ENCODE assay signal across 15 mouse cellular contexts in genomic region chr2:105910611-105911010, GRCm38 (mm10). TPM values are rescaled to one million over a fixed set of nuclear protein-coding genes. Genes with fewer than 3 reads are reported as not detected.
DNase-seq lines count a peak whose midpoint lies in the region; ATAC-seq and TF ChIP-seq lines count a peak whose summit lies in the region.
"Had no signal": no experiment of that assay in that cellular context is flagged by ENCODE, and none has a peak within 500 bp of the region (broad histone marks: within the 10 kb centered on the region; RNA-seq: fewer than 3 reads in every experiment).

No protein-coding gene starts in this region.

- ATAC-seq in midbrain, embryonic 14.5 days (ENCODE audit: low FRiP score, low TSS enrichment): peak; percentile 38; the same call in 1 of the 2 replicates
- ATAC-seq in midbrain, embryonic 16.5 days: no peak
- ATAC-seq in limb, embryonic 13.5 days (ENCODE audit: low FRiP score, low read depth): 0 out of 2 replicates have a peak, but pooled peaks have one; percentile 11
- ATAC-seq in stomach, postnatal 0 days (ENCODE audit: low FRiP score, low TSS enrichment): 0 out of 2 replicates have a peak, but pooled peaks have one; percentile 26

- H3K9ac ChIP-seq in midbrain, embryonic 14.5 days (replicated peaks; ENCODE audit: low read length): no peak overlapping the region
- no peak overlapping the region for H3K9ac ChIP-seq in midbrain, embryonic 16.5 days (ENCODE audit: low read depth, low read length)
- no peak overlapping the region for H3K9ac ChIP-seq in limb, embryonic 13.5 days
- H3K9ac ChIP-seq in stomach, postnatal 0 days (ENCODE audit: low read length): no peak overlapping the region
- H3K9ac ChIP-seq: heart, embryonic 12.5 days had no signal

- peaks cover 3% of the 10 kb centered on the region; the same call in 1 of the 2 replicates for H3K36me3 ChIP-seq in midbrain, embryonic 14.5 days (ENCODE audit: control insufficient read depth, insufficient read depth, low read length)
- H3K36me3 ChIP-seq in midbrain, embryonic 16.5 days (ENCODE audit: control insufficient read depth, insufficient read depth, low read length): no peaks in the 10 kb centered on the region; the same call in 1 of the 2 replicates
- H3K36me3 ChIP-seq in limb, embryonic 13.5 days: peaks cover 11% of the 10 kb centered on the region
- H3K36me3 ChIP-seq in stomach, postnatal 0 days (ENCODE audit: control insufficient read depth, insufficient read depth, low read length): peaks cover 5% of the 10 kb centered on the region; the same call in 1 of the 2 replicates

- no peak for TF ChIP-seq EP300 in stomach, postnatal 0 days (optimal IDR thresholded peaks at IDR 0.05)

- 0 out of 2 replicates have a peak, but pooled peaks cover 2% of the 10 kb centered on the region for H3K4me1 ChIP-seq in midbrain, embryonic 14.5 days (ENCODE audit: control insufficient read depth, insufficient read depth, low read length)
- no peaks in the 10 kb centered on the region for H3K4me1 ChIP-seq in midbrain, embryonic 16.5 days (ENCODE audit: control insufficient read depth, insufficient read depth, low read length)
- H3K4me1 ChIP-seq in limb, embryonic 13.5 days: peaks cover 2% of the 10 kb centered on the region; the same call in 1 of the 2 replicates
- H3K4me1 ChIP-seq in stomach, postnatal 0 days (replicated peaks; ENCODE audit: control insufficient read depth, insufficient read depth): no peaks in the 10 kb centered on the region
- H3K4me1 ChIP-seq: heart, embryonic 12.5 days had no signal

- peak; percentile 35 for DNase-seq in gastrocnemius, adult 2 months
- no peak for DNase-seq in gastrocnemius, postnatal 36 days
- DNase-seq in midbrain, embryonic 14.5 days: no peak
- DNase-seq in stomach, postnatal 0 days (ENCODE audit: low spot score): no peak
- no peak for DNase-seq in urinary bladder, postnatal 10 days (ENCODE audit: low spot score)
- no peak for DNase-seq in layer of hippocampus, adult 11-12 months (ENCODE audit: low spot score)
- DNase-seq: adrenal gland, adult 8-10 months; cerebellum, postnatal 10 days; lung, adult 18-20 months; right cerebral cortex, postnatal 25 days; thymus, adult 18-20 months had no signal

- no peak for TF ChIP-seq CTCF in gastrocnemius, adult 2 months (IDR thresholded peaks at IDR 0.05)
- no peak for TF ChIP-seq CTCF in stomach, postnatal 0 days (IDR thresholded peaks at IDR 0.05; ENCODE audit: low read depth)

- intact Hi-C loops in gastrocnemius, adult 2 months (cut with DNase I): no loop called here
- intact Hi-C loops in gastrocnemius, postnatal 36 days (cut with DNase I): no loop called here

- peaks cover 9% of the 10 kb centered on the region; the same call in 1 of the 2 replicates for H3K27me3 ChIP-seq in midbrain, embryonic 14.5 days (ENCODE audit: control insufficient read depth, insufficient read depth, low read length)
- peaks cover 3% of the 10 kb centered on the region for H3K27me3 ChIP-seq in midbrain, embryonic 16.5 days (ENCODE audit: control insufficient read depth, insufficient read depth, low read depth, low read length)
- no peaks in the 10 kb centered on the region for H3K27me3 ChIP-seq in limb, embryonic 13.5 days
- H3K27me3 ChIP-seq in stomach, postnatal 0 days (ENCODE audit: control insufficient read depth, insufficient read depth, low read length): no peaks in the 10 kb centered on the region
- H3K27me3 ChIP-seq: heart, embryonic 12.5 days had no signal

- no peaks in the 10 kb centered on the region for H3K9me3 ChIP-seq in midbrain, embryonic 14.5 days (ENCODE audit: control insufficient read depth, low read length)
- no peaks in the 10 kb centered on the region for H3K9me3 ChIP-seq in midbrain, embryonic 16.5 days (replicated peaks; ENCODE audit: control insufficient read depth, low read length, poor library complexity, severe bottlenecking)
- H3K9me3 ChIP-seq in limb, embryonic 13.5 days: no peaks in the 10 kb centered on the region
- H3K9me3 ChIP-seq in stomach, postnatal 0 days (ENCODE audit: control insufficient read depth, low read length): no peaks in the 10 kb centered on the region
- H3K9me3 ChIP-seq: heart, embryonic 12.5 days had no signal

- H3K4me2 ChIP-seq in midbrain, embryonic 14.5 days (ENCODE audit: low read length): no peak overlapping the region
- no peak overlapping the region for H3K4me2 ChIP-seq in midbrain, embryonic 16.5 days (ENCODE audit: low read length)
- H3K4me2 ChIP-seq in limb, embryonic 13.5 days (replicated peaks): no peak overlapping the region
- no peak overlapping the region for H3K4me2 ChIP-seq in stomach, postnatal 0 days (replicated peaks; ENCODE audit: low read depth)
- H3K4me2 ChIP-seq: heart, embryonic 12.5 days had no signal

- WGBS in midbrain, embryonic 14.5 days: 89% methylated on average over 3 of the region's 3 CpGs
- WGBS in midbrain, embryonic 16.5 days: 93% methylated on average over 3 of the region's 3 CpGs
- 92% methylated on average over 3 of the region's 3 CpGs for WGBS in limb, embryonic 13.5 days
- WGBS in stomach, postnatal 0 days: 88% methylated on average over 3 of the region's 3 CpGs

- no peak overlapping the region for H3K4me3 ChIP-seq in gastrocnemius, adult 2 months
- H3K4me3 ChIP-seq in midbrain, embryonic 14.5 days (replicated peaks; ENCODE audit: low read depth, low read length): no peak overlapping the region
- H3K4me3 ChIP-seq in midbrain, embryonic 16.5 days (ENCODE audit: low read depth, low read length): no peak overlapping the region
- H3K4me3 ChIP-seq in limb, embryonic 13.5 days: no peak overlapping the region
- no peak overlapping the region for H3K4me3 ChIP-seq in stomach, postnatal 0 days (ENCODE audit: low read depth, low read length)
- H3K4me3 ChIP-seq: heart, embryonic 12.5 days; left cerebral cortex, adult 2 months had no signal

- no peak overlapping the region for H3K27ac ChIP-seq in gastrocnemius, adult 2 months
- H3K27ac ChIP-seq in midbrain, embryonic 14.5 days (replicated peaks; ENCODE audit: low read depth, low read length): no peak overlapping the region
- no peak overlapping the region for H3K27ac ChIP-seq in midbrain, embryonic 16.5 days (ENCODE audit: low read length)
- H3K27ac ChIP-seq in limb, embryonic 13.5 days: no peak overlapping the region
- H3K27ac ChIP-seq in stomach, postnatal 0 days (replicated peaks): no peak overlapping the region
- H3K27ac ChIP-seq: left cerebral cortex, adult 2 months had no signal

RNA-seq across cellular contexts. Expression of gene Immp1l, which starts 6.2 kb away (rescaled TPM):
- total RNA-seq in gastrocnemius, adult 2 months (2021): 10 to 100 TPM; 76.1 to 81.6 TPM
- 10 to 100 TPM; 52.0 to 65.3 TPM for total RNA-seq in gastrocnemius, postnatal 36 days (2021)
- 102 and 109 TPM in 2 replicates for polyA plus RNA-seq in midbrain, embryonic 14.5 days (2014; fragmentation: Nextera tagmentation; extraction: Ambion mirVana)
- polyA plus RNA-seq in midbrain, embryonic 16.5 days (2015; fragmentation: Nextera tagmentation; extraction: Ambion mirVana): 97.6 and 98.9 TPM in 2 replicates
- polyA plus RNA-seq in limb, embryonic 13.5 days (2015; fragmentation: Nextera tagmentation; extraction: Ambion mirVana): 148 and 149 TPM in 2 replicates
- 106 TPM in 2 replicates for polyA plus RNA-seq in stomach, postnatal 0 days (2015; fragmentation: Nextera tagmentation; extraction: Ambion mirVana)

RNA-seq across cellular contexts. Expression of gene Elp4, which starts 6.2 kb away (rescaled TPM):
- 10 to 100 TPM in 1 of 2 experiments, 1 to 10 TPM in 1; 8.9 to 12.1 TPM for total RNA-seq in gastrocnemius, adult 2 months (2021)
- 1 to 10 TPM; 5.4 to 7.2 TPM for total RNA-seq in gastrocnemius, postnatal 36 days (2021)
- 39.2 and 46.2 TPM in 2 replicates for polyA plus RNA-seq in midbrain, embryonic 14.5 days (2014; fragmentation: Nextera tagmentation; extraction: Ambion mirVana)
- polyA plus RNA-seq in midbrain, embryonic 16.5 days (2015; fragmentation: Nextera tagmentation; extraction: Ambion mirVana): 41.3 and 42.1 TPM in 2 replicates
- polyA plus RNA-seq in limb, embryonic 13.5 days (2015; fragmentation: Nextera tagmentation; extraction: Ambion mirVana): 39.5 and 44.7 TPM in 2 replicates
- polyA plus RNA-seq in stomach, postnatal 0 days (2015; fragmentation: Nextera tagmentation; extraction: Ambion mirVana): 14.0 and 14.1 TPM in 2 replicates
